Mouse (Mus musculus) forebrain, embryonic 15.5 days (tissue): Measurements from ENCODE around the gene Ush1g. TPM values are rescaled to one million over a fixed set of nuclear protein-coding genes. Genes with fewer than 3 reads are reported as not detected.
A peak's percentile ranks its signal among the peaks of the same experiment; 100 is the strongest.

Source experiments
- ATAC-seq: fragments of 200-750 bp; cut with Nextera tagmentation; replicated peaks from 2 replicates; pipeline ENCODE4 v1.8.0; 2017; ENCODE audit warnings: mild to moderate bottlenecking, moderate TSS enrichment, moderate library complexity
- H3K27ac ChIP-seq: fragments of 300-500 bp; sonication (generic); replicated peaks from 2 replicates; pipeline ENCODE4 v1.5.1; 2015; ENCODE audit warnings: mild to moderate bottlenecking, inconsistent platforms
- H3K27me3 ChIP-seq: fragments of 300-500 bp; sonication (generic); 2 replicates; pipeline ENCODE4 v1.6.1; 2015; ENCODE audit warnings: inconsistent platforms
- H3K36me3 ChIP-seq: fragments of 300-500 bp; sonication (generic); 2 replicates; pipeline ENCODE4 v1.6.1; 2015; ENCODE audit warnings: mild to moderate bottlenecking, inconsistent platforms
- H3K4me1 ChIP-seq: fragments of 300-500 bp; sonication (generic); 2 replicates; pipeline ENCODE4 v1.6.1; 2015; ENCODE audit warnings: inconsistent platforms
- H3K4me2 ChIP-seq: fragments of 300-500 bp; sonication (generic); replicated peaks from 2 replicates; pipeline ENCODE4 v1.6.1; 2015; ENCODE audit warnings: mild to moderate bottlenecking, inconsistent platforms
- H3K4me3 ChIP-seq: fragments of 300-500 bp; sonication (generic); 2 replicates; pipeline ENCODE4 v1.5.1; 2015; ENCODE audit warnings: mild to moderate bottlenecking, inconsistent platforms
- H3K9ac ChIP-seq: fragments of 300-500 bp; sonication (generic); replicated peaks from 2 replicates; pipeline ENCODE4 v1.6.1; 2015; ENCODE audit warnings: mild to moderate bottlenecking, inconsistent platforms
- H3K9me3 ChIP-seq: fragments of 300-500 bp; sonication (generic); 2 replicates; pipeline ENCODE4 v1.6.1; 2016; ENCODE audit warnings: inconsistent platforms
- WGBS: fragments of 180-500 bp; shearing (Covaris S2); methylation state at CpG from one replicate; pipeline ENCODE4 v1.1.7; 2015; ENCODE audit warnings: mixed read lengths; 5-methylcytosine and 5-hydroxymethylcytosine counted together
- polyA plus RNA-seq: library from polyadenylated mRNA; unstranded; fragments of >200 nt; fragmentation: Nextera tagmentation; extraction: Ambion mirVana; gene quantifications from 2 replicates; pipeline ENCODE4 v1.2.1, GENCODE M21; 2015

Gene Ush1g
- polyA plus RNA-seq, 1 experiment from 2014 or later = 0.05 TPM

DNA sequence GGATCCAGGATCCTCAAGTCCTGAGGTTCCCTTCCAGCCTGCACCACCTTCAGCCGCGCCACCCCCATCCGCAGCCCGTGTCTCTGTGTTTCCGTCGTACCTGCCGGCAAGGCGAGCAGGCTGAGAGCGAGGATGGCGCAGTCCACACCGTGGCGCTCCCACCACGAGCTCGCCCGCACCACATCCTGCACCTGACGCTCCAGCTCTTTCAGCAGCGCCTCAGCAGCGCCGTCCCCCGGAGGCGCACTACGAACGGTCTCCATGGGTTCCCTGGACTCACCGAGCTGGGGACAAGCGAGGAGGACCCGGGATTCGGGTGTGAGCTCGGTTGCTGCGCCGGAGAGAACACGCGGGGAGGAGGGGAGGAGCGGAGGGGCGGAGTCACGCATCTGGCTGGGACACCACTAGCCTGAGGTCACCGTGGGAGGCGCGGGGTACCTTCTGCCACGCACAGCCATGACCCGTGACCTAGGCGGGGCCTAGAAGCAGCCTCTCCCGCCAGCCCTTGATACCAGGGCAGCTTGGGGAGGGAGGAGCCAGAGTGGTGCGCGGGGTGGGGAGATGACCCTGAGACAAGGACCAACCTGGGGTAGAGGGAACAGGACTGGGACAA, 24.5 kb downstream of the Ush1g start, which contains the start of gene Fads6:
Fads6 (minus strand) TSS at position 450 of the 613 bp plus-strand sequence.
- Histone ChIP-seq H3K4me1 (peaks cover 8% of the 10 kb centered on the region), H3K27me3 (no peaks in the 10 kb centered on the region), H3K4me3 (peak within 1 kb of the TSS; percentile 49), H3K27ac (no peak within 1 kb of the TSS), H3K4me2 (peak within 1 kb of the TSS; percentile 81), H3K36me3 (no peaks in the 10 kb centered on the region), H3K9ac (peak within 1 kb of the TSS; percentile 55), H3K9me3 (no peaks in the 10 kb centered on the region)
- under 1% methylated on average over 44 of the region's 44 CpGs for WGBS
- ATAC-seq = peak; percentile 85

- no peaks in the 10 kb centered on the region for H3K36me3 ChIP-seq
- H3K27ac ChIP-seq = no peak overlapping the region
- H3K4me3 ChIP-seq = peak overlapping the region; percentile 49
- ATAC-seq = peak; percentile 19; the same call in 1 of the 2 replicates
- no peaks in the 10 kb centered on the region for H3K9me3 ChIP-seq
- peak overlapping the region; percentile 81 for H3K4me2 ChIP-seq
- peaks cover 8% of the 10 kb centered on the region for H3K4me1 ChIP-seq
- no peaks in the 10 kb centered on the region for H3K27me3 ChIP-seq
- peak overlapping the region; percentile 55 for H3K9ac ChIP-seq
- 52% methylated on average over 21 of the region's 21 CpGs for WGBS
These were observed 25.2 kb downstream of the Ush1g start for GRCm38 (mm10) chr11:115296471-115297210.

DNA sequence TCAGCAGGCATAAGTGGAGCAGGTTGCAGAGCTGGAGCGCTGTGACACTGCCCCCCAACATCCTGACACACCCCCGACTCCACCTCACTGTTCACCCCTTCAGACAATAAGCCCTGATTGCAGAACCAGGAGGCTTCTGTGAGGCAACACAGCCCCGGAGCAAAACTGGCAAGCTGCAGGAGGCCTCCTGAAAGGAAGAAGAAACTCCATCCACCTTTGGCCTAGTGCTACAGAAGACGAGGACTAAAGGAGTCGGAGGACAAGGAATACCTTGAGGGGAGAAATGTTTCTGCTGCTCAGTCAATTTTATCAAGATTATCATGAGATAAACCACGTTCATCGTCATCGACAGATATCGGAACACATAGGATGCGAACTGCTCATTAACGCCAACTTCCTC, 25.9 kb downstream of the Ush1g start:
- WGBS = 88% methylated on average over 11 of the region's 11 CpGs

GRCm38 (mm10) chr11:115292631-115293375, 29.0 kb downstream of the Ush1g start:
- WGBS = 73% methylated on average over 14 of the region's 14 CpGs
- Histone ChIP-seq H3K27me3 (no peaks in the 10 kb centered on the region), H3K36me3 (no peaks in the 10 kb centered on the region), H3K27ac (no peak overlapping the region), H3K9ac (no peak overlapping the region), H3K4me2 (no peak overlapping the region), H3K4me1 (peaks cover 8% of the 10 kb centered on the region), H3K4me3 (no peak overlapping the region), H3K9me3 (no peaks in the 10 kb centered on the region)
- ATAC-seq = no peak

More for the DNA sequence above, 25.9 kb downstream of the Ush1g start:
- H3K4me2 ChIP-seq = no peak overlapping the region
- H3K9ac ChIP-seq = no peak overlapping the region
- no peak overlapping the region for H3K4me3 ChIP-seq
- ATAC-seq = no peak
- H3K36me3 ChIP-seq = no peaks in the 10 kb centered on the region
- no peaks in the 10 kb centered on the region for H3K9me3 ChIP-seq
- no peak overlapping the region for H3K27ac ChIP-seq
- H3K4me1 ChIP-seq = peaks cover 8% of the 10 kb centered on the region
- no peaks in the 10 kb centered on the region for H3K27me3 ChIP-seq

GRCm38 (mm10) chr11:115291503-115291902, 30.3 kb downstream of the Ush1g start:
- H3K9ac ChIP-seq = no peak overlapping the region
- no peak overlapping the region for H3K4me3 ChIP-seq
- H3K9me3 ChIP-seq = no peaks in the 10 kb centered on the region
- 85% methylated on average over 10 of the region's 10 CpGs for WGBS
- no peak overlapping the region for H3K27ac ChIP-seq
- no peaks in the 10 kb centered on the region for H3K27me3 ChIP-seq
- no peak overlapping the region for H3K4me2 ChIP-seq
- H3K4me1 ChIP-seq = peaks cover 10% of the 10 kb centered on the region
- H3K36me3 ChIP-seq = no peaks in the 10 kb centered on the region
- ATAC-seq = no peak

DNA sequence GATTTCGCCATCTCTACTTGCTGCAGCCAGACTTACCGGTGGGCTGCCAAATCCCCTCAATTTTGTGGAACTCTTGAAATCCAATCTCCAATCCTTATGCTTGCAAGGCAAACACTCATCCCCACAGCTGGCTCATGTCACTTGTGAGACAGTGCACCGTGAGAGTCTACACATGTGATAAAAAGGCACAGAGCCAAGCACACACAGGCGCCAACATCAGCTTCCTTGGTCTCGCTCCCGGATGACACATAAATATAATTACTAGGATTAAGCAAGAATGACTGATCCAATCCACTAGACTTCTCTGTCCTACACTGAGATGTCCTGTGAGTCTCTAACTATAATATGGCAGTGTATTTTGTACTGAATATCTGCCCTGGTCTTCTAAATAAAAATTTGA, 30.9 kb downstream of the Ush1g start:
- peaks cover 15% of the 10 kb centered on the region for H3K4me1 ChIP-seq
- no peaks in the 10 kb centered on the region for H3K27me3 ChIP-seq
- no peak overlapping the region for H3K4me3 ChIP-seq
- no peaks in the 10 kb centered on the region for H3K36me3 ChIP-seq
- H3K9me3 ChIP-seq = no peaks in the 10 kb centered on the region
- H3K9ac ChIP-seq = no peak overlapping the region
- no peak overlapping the region for H3K4me2 ChIP-seq
- no peak overlapping the region for H3K27ac ChIP-seq
- no peak for ATAC-seq
- 69% methylated on average over 6 of the region's 6 CpGs for WGBS

DNA sequence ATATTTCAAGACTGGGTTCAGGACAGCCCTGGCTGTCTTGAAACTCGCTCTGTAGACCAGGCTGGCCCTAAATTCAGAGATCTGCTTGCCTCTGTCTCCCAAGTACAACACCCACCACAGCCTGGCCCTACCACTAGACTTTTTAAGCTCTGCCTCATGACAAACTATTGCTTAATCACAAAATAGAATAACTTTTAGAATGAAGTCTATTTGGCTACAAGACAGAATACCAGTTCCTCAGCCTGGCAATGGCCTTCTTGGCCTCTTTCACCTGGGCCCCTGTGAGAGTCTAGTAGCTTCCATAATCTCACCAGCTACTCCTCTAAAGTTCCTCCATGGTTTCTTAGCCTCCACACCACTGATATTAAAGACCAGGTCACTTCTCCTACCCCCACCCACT, 31.5 kb downstream of the Ush1g start:
- 87% methylated on average over 1 of the region's 1 CpGs for WGBS

GRCm38 (mm10) chr11:115289885-115290284, 32.0 kb downstream of the Ush1g start:
- H3K4me3 ChIP-seq = no peak overlapping the region
- ATAC-seq = no peak
- peaks cover 16% of the 10 kb centered on the region for H3K4me1 ChIP-seq
- H3K27ac ChIP-seq = no peak overlapping the region
- 82% methylated on average over 8 of the region's 8 CpGs for WGBS
- H3K4me2 ChIP-seq = no peak overlapping the region
- H3K9ac ChIP-seq = no peak overlapping the region
- no peaks in the 10 kb centered on the region for H3K36me3 ChIP-seq
- H3K9me3 ChIP-seq = no peaks in the 10 kb centered on the region
- H3K27me3 ChIP-seq = no peaks in the 10 kb centered on the region

More for the DNA sequence above, 31.5 kb downstream of the Ush1g start:
- Histone ChIP-seq H3K27ac (no peak overlapping the region), H3K36me3 (no peaks in the 10 kb centered on the region), H3K4me1 (peaks cover 16% of the 10 kb centered on the region), H3K27me3 (no peaks in the 10 kb centered on the region), H3K9ac (no peak overlapping the region), H3K4me3 (no peak overlapping the region), H3K4me2 (no peak overlapping the region), H3K9me3 (no peaks in the 10 kb centered on the region)
- no peak for ATAC-seq

DNA sequence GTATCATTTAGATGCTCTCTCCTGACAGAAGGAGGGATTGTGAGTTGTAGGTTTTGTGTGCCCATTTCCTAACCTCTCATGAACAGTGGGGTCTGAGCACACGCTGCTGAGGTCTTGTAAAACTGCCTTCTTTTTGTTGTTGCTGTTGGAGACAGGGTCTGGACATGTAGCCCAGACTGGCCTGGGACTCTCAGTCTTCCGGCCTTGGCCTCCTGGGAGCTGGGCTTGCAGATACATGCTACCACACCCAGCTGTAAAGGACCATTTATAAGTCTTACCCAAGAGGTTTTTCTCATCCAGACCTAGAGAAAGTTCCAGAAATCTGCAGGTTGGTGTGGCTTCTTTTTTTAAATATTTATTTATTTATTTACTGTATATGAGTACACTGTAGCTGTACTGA, 33.5 kb downstream of the Ush1g start:
- peaks cover 16% of the 10 kb centered on the region for H3K4me1 ChIP-seq
- ATAC-seq = no peak
- no peak overlapping the region for H3K9ac ChIP-seq
- H3K9me3 ChIP-seq = no peaks in the 10 kb centered on the region
- H3K4me2 ChIP-seq = no peak overlapping the region
- H3K36me3 ChIP-seq = no peaks in the 10 kb centered on the region
- H3K4me3 ChIP-seq = no peak overlapping the region
- H3K27me3 ChIP-seq = no peaks in the 10 kb centered on the region
- WGBS = 88% methylated on average over 2 of the region's 2 CpGs
- H3K27ac ChIP-seq = no peak overlapping the region

DNA sequence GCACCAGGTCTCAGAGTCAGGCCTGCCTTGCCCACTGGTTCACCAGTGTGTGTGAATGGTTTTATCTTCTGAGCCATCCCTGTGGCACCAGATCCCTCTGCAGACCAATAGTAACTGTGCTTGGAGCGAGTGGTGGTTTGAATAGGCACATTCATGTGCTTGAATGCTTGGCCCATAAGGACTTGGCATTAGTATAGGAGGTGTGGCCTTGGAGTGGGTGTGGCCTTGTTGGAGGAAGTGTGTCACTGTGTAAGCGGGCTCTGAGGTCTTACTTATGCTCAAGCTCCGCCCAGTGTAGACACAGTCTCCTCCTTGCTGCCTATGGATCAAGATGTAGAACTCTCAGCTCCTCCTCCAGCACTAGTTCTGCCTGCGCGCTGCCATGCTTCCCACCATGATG, 34.5 kb downstream of the Ush1g start:
- H3K4me3 ChIP-seq = no peak overlapping the region
- H3K36me3 ChIP-seq = no peaks in the 10 kb centered on the region
- H3K27ac ChIP-seq = no peak overlapping the region
- H3K4me2 ChIP-seq = no peak overlapping the region
- no peaks in the 10 kb centered on the region for H3K9me3 ChIP-seq
- no peak for ATAC-seq
- H3K27me3 ChIP-seq = no peaks in the 10 kb centered on the region
- H3K4me1 ChIP-seq = peaks cover 16% of the 10 kb centered on the region
- H3K9ac ChIP-seq = no peak overlapping the region
- WGBS = 69% methylated on average over 5 of the region's 5 CpGs

GRCm38 (mm10) chr11:115286201-115286993, 35.4 kb downstream of the Ush1g start:
- H3K36me3 ChIP-seq = no peaks in the 10 kb centered on the region
- peaks cover 16% of the 10 kb centered on the region for H3K4me1 ChIP-seq
- peak; percentile 61; the same call in 1 of the 2 replicates for ATAC-seq
- H3K9ac ChIP-seq = no peak overlapping the region
- H3K4me3 ChIP-seq = no peak overlapping the region
- peak overlapping the region; percentile 66 for H3K27ac ChIP-seq
- WGBS = 65% methylated on average over 19 of the region's 19 CpGs
- H3K4me2 ChIP-seq = no peak overlapping the region
- no peaks in the 10 kb centered on the region for H3K27me3 ChIP-seq
- no peaks in the 10 kb centered on the region for H3K9me3 ChIP-seq
